Mouse (Mus musculus): Measurements from ENCODE around the gene Apoc3. TPM values are rescaled to one million over a fixed set of nuclear protein-coding genes. Genes with fewer than 3 reads are reported as not detected.

Apoc3 gene
- 1 to 10 TPM in 1 of 2 experiments, under 1 TPM in 1; 0.84 to 1.2 TPM for total RNA-seq (2021)
- long read RNA-seq: 0 reads

GRCm38 (mm10) chr9:46235596-46235648, at the start of gene Apoc3:
TSS of gene Apoc3 (minus strand) at chr9:46235636.
- DNase-seq (ENCODE audit: low spot score in 2 of 2): no peak

- DNase-seq (ENCODE audit: low spot score in 2 of 2): peak; percentile 87 to 93
Measured at GRCm38 (mm10) chr9:46282631-46283436, 47.4 kb upstream of the Apoc3 start, which contains the start of gene Bud13. TSS of gene Bud13 (plus strand) at chr9:46283008.

DNA sequence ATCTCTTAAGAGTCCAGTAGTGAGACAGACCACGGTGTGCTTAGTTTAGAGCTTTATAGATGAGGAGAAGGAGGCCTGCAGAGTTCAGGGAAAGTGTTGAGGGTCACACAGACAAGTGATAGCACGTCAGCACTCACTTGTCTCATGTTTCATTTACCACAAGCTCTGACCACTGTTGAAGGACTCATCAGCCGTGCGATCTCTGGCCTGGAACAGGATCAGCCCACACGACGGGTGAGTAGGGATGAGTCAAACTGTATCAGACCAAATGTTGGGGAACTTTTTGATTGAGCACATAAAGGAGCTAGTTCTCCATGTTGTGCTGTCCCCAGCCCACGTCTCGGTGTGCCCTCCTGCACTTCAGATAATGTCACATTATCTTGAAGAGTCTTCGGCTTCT, 39.1 kb upstream of the Apoc3 start:
- DNase-seq (ENCODE audit: low spot score in 2 of 2): no peak

GRCm38 (mm10) chr9:46272677-46273454, 37.4 kb upstream of the Apoc3 start, which contains the start of gene Zpr1:
TSS of gene Zpr1 (plus strand) at chr9:46273064.
- DNase-seq (ENCODE audit: low spot score in 2 of 2): peak; percentile 89 to 92

- DNase-seq (ENCODE audit: low spot score in 2 of 2): no peak
Measured at GRCm38 (mm10) chr9:46272070-46272469, 36.6 kb upstream of the Apoc3 start.

- DNase-seq (ENCODE audit: low spot score in 2 of 2): no peak
Measured at GRCm38 (mm10) chr9:46270782-46271181, 35.3 kb upstream of the Apoc3 start.

GRCm38 (mm10) chr9:46269125-46269524, 33.7 kb upstream of the Apoc3 start:
- DNase-seq (ENCODE audit: low spot score in 2 of 2): no peak

GRCm38 (mm10) chr9:46268343-46268873, 33.0 kb upstream of the Apoc3 start, which contains the start of gene Apoa5:
TSS of gene Apoa5 (plus strand) at chr9:46268633.
- no peak for DNase-seq (ENCODE audit: low spot score in 2 of 2)

DNA sequence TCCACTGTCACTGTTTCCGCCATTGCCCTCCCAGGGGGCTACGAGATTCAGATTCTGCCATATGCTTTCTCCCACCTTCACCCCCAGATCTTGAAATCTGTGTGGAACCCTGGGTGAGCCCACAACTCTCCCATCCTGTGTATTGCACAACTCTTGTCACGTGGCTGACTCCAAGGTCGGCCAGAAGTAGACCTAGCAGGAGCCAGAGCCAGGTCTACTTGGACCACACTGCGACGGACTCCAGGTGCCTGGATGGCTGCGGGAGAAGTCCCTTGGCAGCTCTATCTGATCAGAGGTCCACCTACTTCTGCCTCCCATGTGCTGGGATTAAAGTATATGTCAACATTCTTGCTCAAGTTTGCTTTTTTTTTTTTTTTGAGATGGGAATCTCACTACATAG, 25.7 kb upstream of the Apoc3 start:
- DNase-seq (ENCODE audit: low spot score in 2 of 2): no peak

GRCm38 (mm10) chr9:46259111-46259510, 23.7 kb upstream of the Apoc3 start:
- no peak for DNase-seq (ENCODE audit: low spot score in 2 of 2)

DNA sequence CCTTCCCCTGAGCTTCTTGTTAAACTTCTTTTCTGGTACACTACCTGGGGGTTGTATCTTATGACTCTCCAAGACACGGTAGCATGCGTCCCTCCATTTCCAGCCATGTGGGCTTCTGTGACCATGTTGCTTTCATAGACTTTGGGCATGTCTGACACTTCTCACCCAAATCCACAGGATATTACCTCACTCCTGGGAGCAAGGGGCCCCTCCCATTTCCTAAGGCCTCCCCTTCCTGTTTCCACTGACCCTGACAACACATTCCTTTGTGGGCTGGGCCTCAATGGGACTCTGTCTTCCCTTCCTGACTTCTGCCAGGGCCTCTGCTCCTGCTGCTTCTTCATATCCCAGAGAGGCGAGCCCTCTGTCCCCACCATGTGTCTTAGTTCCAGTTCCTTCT, 22.1 kb upstream of the Apoc3 start:
- no peak for DNase-seq (ENCODE audit: low spot score in 2 of 2)

- DNase-seq (ENCODE audit: low spot score in 2 of 2): no peak
Measured at GRCm38 (mm10) chr9:46256658-46257385, 21.4 kb upstream of the Apoc3 start.

DNA sequence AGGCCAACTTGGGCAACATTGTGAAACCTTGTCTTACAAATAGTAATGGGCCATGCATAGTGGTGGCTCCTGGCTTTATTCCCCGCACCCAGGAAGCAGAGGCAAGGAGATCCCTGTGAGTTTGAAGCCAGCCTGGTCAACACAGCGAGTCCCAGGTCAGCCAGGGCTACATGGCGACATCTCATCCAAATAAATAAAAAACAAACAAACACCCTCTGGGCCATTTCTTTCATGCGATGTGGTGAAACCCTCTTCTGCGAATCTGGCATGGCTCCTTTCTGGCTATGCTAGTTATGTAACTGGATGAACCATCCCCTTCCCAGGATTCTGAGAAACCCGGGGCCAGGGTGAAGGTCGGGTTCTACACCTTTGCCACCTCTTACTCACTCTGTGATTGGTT, 20.7 kb upstream of the Apoc3 start:
- no peak for DNase-seq (ENCODE audit: low spot score in 2 of 2)

DNA sequence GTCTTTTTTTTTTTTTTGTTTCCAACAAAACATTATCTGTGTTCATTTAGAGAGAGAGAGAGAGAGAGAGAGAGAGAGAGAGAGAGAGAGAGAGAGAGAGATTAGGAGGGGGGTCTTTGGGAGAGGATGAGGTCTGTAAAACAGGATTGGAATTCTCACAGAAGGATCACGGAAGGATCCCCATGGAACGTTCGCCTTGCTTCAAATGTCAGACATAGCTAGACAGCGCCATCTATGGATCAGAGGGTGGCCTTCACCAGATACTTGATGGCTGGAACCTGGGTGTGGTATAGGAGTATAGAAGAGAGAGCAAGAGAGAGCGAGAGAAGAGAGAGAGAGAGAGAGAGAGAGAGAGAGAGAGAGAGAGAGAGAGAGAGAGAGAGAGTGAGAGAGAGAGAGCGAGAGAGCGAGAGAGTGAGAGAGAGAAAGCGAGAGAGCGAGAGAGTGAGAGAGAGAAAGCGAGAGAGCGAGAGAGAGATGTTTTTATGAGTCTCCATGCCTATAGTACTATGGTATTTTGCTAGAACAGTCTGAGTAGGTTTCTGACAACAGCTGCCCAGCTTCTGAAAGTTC, 11.4 kb upstream of the Apoc3 start:
- DNase-seq (ENCODE audit: low spot score in 2 of 2): peak; percentile 44 to 80

- DNase-seq (ENCODE audit: low spot score in 2 of 2): no peak
Measured at GRCm38 (mm10) chr9:46243584-46243983, 8.1 kb upstream of the Apoc3 start.

- no peak for DNase-seq (ENCODE audit: low spot score in 2 of 2)
Measured at GRCm38 (mm10) chr9:46243122-46243521, 7.7 kb upstream of the Apoc3 start.

- DNase-seq (ENCODE audit: low spot score in 2 of 2): no peak
Measured at GRCm38 (mm10) chr9:46241818-46242217, 6.4 kb upstream of the Apoc3 start.

DNA sequence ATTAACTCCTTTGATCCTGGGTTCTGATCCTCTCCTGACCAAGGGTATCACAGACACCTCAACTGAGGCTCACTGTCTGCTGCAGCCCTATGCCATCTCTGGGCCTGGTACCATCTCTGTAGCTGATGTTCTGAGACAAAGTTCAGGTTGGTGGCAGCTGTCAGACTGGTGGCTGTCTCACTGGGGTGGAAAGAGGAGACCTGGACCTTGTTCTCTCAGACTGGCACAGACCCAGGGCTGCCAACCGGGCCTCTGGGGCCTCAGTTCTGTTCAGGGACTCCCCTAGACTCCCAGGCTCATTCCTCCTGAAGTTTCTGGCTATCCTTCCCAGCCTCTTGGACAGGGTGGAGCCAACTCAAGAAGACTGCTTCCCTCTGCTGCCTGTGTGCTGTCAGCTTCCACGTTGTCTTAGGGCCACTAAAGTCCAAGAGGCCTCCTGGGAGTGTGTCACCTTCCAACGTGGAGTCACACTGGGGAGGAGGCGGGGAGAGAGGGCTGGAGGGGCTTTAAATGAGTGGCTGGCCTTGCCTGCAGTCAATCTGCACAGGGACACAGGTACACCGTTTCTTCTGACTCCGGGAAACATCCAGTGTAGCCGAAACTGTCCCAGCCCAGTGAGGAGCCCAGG, 5.2 kb upstream of the Apoc3 start, which contains the start of gene Apoa4:
Apoa4 (plus strand) TSS at position 171 of the 628 bp plus-strand sequence.
- DNase-seq (ENCODE audit: low spot score in 2 of 2): no peak

- DNase-seq (ENCODE audit: low spot score in 2 of 2): no peak
Measured at GRCm38 (mm10) chr9:46238850-46239249, 3.4 kb upstream of the Apoc3 start.

DNA sequence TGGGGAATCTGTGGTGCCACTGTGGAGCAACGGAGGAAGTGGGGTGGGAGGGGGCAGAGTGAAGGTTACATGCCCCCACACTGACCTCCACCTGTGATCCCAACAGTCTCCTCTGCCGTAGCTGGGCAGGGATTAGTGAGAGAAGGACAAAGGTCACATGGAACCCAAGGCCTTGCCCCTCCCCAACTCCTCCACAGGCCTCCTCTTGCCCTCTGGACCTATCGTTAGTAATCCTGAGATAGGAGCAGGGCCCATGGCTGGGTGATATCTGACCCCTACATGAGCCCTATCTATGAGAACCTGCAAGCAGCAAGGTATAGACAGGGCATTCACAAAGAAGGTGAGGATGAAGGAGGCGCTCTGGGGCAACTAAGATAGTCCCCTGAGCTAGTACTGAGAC, 213 bp upstream of the Apoc3 start:
- DNase-seq (ENCODE audit: low spot score in 2 of 2): no peak

GRCm38 (mm10) chr9:46235196-46235595, 240 bp downstream of the Apoc3 start:
- DNase-seq (ENCODE audit: low spot score in 2 of 2): no peak

Data from layer of hippocampus, adult 18-20 months (tissue).